Mouse (Mus musculus): ENCODE data around the gene Cyp1a1.

- TF ChIP-seq POLR2A (IDR thresholded peaks at IDR 0.05; ENCODE audit: low read depth, low read length) (no peak), CTCF (IDR thresholded peaks at IDR 0.05; ENCODE audit: borderline replicate concordance, insufficient read depth, low read length) (no peak)
Measured at GRCm38 (mm10) chr9:57683520-57683919, 4.2 kb upstream of the Cyp1a1 start, which contains the start of gene Cyp1a2.

Measured in embryonic fibroblast, embryonic 13.5 days (primary cell).